Mouse (Mus musculus): ENCODE data around the gene Arg2. TPM values are rescaled to one million over a fixed set of nuclear protein-coding genes. Genes with fewer than 3 reads are reported as not detected.

Gene Arg2
- not detected for total RNA-seq (2022)

- peak in 1 of 2 experiments; percentile 7 for DNase-seq (ENCODE audit: low spot score in 2 of 2)
These were observed at the start of gene Arg2 for GRCm38 (mm10) chr12:79130299-79131177. Gene Arg2, plus strand, starts transcription at chr12:79130777.

GRCm38 (mm10) chr12:79089182-79089812 lies 41.3 kb upstream of the Arg2 start, which contains the start of gene Pigh:
Gene Pigh, minus strand, starts transcription at chr12:79089651.
- peak; percentile 52 to 74 for DNase-seq (ENCODE audit: low spot score in 2 of 2)

GRCm38 (mm10) chr12:79092569-79092968 lies 38.0 kb upstream of the Arg2 start:
- peak; percentile 41 for DNase-seq (ENCODE audit: low spot score in 2 of 2)

- no peak for DNase-seq (ENCODE audit: low spot score in 2 of 2)
These were observed 33.3 kb upstream of the Arg2 start for GRCm38 (mm10) chr12:79097106-79097752.

GRCm38 (mm10) chr12:79103773-79104172 lies 26.8 kb upstream of the Arg2 start:
- DNase-seq (ENCODE audit: low spot score in 2 of 2) = no peak

- DNase-seq (ENCODE audit: low spot score in 2 of 2) = no peak
These were observed 26.0 kb upstream of the Arg2 start for GRCm38 (mm10) chr12:79104544-79104943.

GRCm38 (mm10) chr12:79105312-79105711 lies 25.3 kb upstream of the Arg2 start:
- no peak for DNase-seq (ENCODE audit: low spot score in 2 of 2)

GRCm38 (mm10) chr12:79118991-79119390 lies 11.6 kb upstream of the Arg2 start:
- DNase-seq (ENCODE audit: low spot score in 2 of 2) = no peak

- DNase-seq (ENCODE audit: low spot score in 2 of 2) = no peak
These were observed 7.8 kb upstream of the Arg2 start for GRCm38 (mm10) chr12:79122820-79123219.

- DNase-seq (ENCODE audit: low spot score in 2 of 2) = no peak
These were observed 650 bp downstream of the Arg2 start for GRCm38 (mm10) chr12:79131178-79131675.

- no peak for DNase-seq (ENCODE audit: low spot score in 2 of 2)
These were observed 1.3 kb downstream of the Arg2 start for GRCm38 (mm10) chr12:79131706-79132460.

GRCm38 (mm10) chr12:79134676-79135075 lies 4.1 kb downstream of the Arg2 start:
- no peak for DNase-seq (ENCODE audit: low spot score in 2 of 2)

- no peak for DNase-seq (ENCODE audit: low spot score in 2 of 2)
These were observed 4.5 kb downstream of the Arg2 start for GRCm38 (mm10) chr12:79135105-79135504.

- DNase-seq (ENCODE audit: low spot score in 2 of 2) = no peak
These were observed 6.4 kb downstream of the Arg2 start for GRCm38 (mm10) chr12:79136949-79137348.

- no peak for DNase-seq (ENCODE audit: low spot score in 2 of 2)
These were observed 8.4 kb downstream of the Arg2 start for GRCm38 (mm10) chr12:79138999-79139398.

- DNase-seq (ENCODE audit: low spot score in 2 of 2) = no peak
These were observed 8.8 kb downstream of the Arg2 start for GRCm38 (mm10) chr12:79139417-79139816.

GRCm38 (mm10) chr12:79140811-79141210 lies 10.2 kb downstream of the Arg2 start:
- DNase-seq (ENCODE audit: low spot score in 2 of 2) = no peak

- no peak for DNase-seq (ENCODE audit: low spot score in 2 of 2)
These were observed 10.8 kb downstream of the Arg2 start for GRCm38 (mm10) chr12:79141384-79141783.

- DNase-seq (ENCODE audit: low spot score in 2 of 2) = no peak
These were observed 19.1 kb downstream of the Arg2 start for GRCm38 (mm10) chr12:79149653-79150052.

GRCm38 (mm10) chr12:79162876-79163275 lies 32.3 kb downstream of the Arg2 start:
- no peak for DNase-seq (ENCODE audit: low spot score in 2 of 2)

- DNase-seq (ENCODE audit: low spot score in 2 of 2) = no peak
These were observed 38.6 kb downstream of the Arg2 start for GRCm38 (mm10) chr12:79169173-79169572.

Measured in gastrocnemius, adult 8-10 months (tissue).